Mouse (Mus musculus) thymus, adult 2 months (tissue): ENCODE data around the gene 1700123O20Rik.

Experiments
- CTCF ChIP-seq: fragments of 200-500 bp; IDR thresholded peaks from 2 replicates; pipeline ENCODE4 v1.5.1; 2012; ENCODE audit warnings: mild to moderate bottlenecking, control low read depth, low read length, moderate library complexity, borderline replicate concordance; ENCODE audit not compliant: control insufficient read depth, poor library complexity, insufficient read depth; ENCODE audit errors: extremely low read depth
- POLR2A ChIP-seq: fragments of 200-500 bp; IDR thresholded peaks from 2 replicates; pipeline ENCODE4 v1.6.1; 2012; ENCODE audit warnings: mild to moderate bottlenecking, low read length, control low read depth, moderate library complexity; ENCODE audit not compliant: control insufficient read depth, poor library complexity, insufficient read depth; ENCODE audit errors: extremely low read depth

DNA sequence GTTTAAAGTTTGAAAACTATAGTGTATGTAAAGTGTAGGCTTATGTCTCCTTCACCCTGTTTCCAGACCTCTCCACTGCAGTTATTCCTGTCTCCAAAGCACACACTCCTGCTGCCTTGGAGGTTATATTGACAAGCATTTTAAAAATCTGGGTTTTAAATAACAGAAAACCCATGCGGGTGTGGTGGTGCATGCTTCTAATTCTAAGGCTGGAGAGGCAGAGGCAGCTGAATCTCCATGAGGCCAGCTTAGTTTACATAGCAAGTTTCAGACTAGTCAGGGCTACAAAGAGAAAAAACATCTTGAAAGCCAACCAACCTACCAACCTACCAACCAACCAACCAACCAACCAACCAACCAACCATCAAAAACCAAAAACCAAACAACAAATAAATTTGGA, 29.4 kb downstream of the 1700123O20Rik start:
- TF ChIP-seq POLR2A (no peak), CTCF (no peak)
